Mouse (Mus musculus) common myeloid progenitor, adult 5-6 weeks (primary cell): ENCODE results near the gene Gm9008. TPM values are rescaled to one million over a fixed set of nuclear protein-coding genes. Genes with fewer than 3 reads are reported as not detected.
"Not testable (repeated sequence)": the region's sequence is repeated elsewhere in the genome, so short reads cannot be mapped to it uniquely, and the experiment has no call there.

Experiments
- ATAC-seq: replicated peaks from 2 replicates; pipeline ENCODE4 v1.8.0; 2016; ENCODE audit warnings: low read depth, mild to moderate bottlenecking, moderate TSS enrichment, inconsistent platforms; ENCODE audit not compliant: poor library complexity, severe bottlenecking
- total RNA-seq: library from RNA; stranded (forward); fragments of 200-1000, 187-1606 nt; gene quantifications from 2 replicates; pipeline ENCODE4 v1.2.3, GENCODE M21; 2017

Gene Gm9008
- total RNA-seq = not detected in 2 replicates

GRCm38 (mm10) chr6:76497054-76497835 lies at the start of gene Gm9008:
Gm9008 (minus strand) TSS chr6:76497784.
- not testable (repeated sequence) for ATAC-seq

DNA sequence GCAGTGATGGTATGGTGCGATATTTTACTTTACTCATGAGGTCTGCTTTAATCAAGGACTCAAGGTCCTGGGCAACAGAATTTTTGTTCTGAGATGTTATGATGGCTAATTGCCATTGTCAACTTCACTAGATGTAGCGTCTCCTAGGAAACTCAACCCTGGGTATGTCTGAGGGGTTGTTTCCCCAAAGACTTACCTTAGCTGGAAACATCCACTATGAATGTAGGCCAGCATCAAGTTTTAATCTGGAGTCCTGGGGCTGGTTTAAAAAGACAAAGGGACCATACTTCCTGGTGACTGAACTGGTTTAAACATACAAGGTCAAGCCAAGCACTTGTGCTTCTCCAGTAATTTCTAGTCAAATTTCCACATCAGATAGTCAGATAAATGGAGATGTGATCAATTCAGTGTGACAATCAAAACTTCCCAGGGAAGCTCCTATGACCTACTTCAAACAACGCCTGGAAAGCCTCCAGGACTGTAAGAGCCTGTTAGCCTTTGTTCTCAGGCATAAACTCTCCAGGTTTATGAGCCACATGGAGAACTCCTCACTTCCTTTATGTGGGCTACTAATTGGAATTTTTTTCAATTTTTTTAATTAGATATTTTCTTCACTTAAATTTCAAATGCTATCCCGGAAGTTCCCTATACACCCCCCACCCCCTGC lies 24.5 kb upstream of the Gm9008 start:
- no peak for ATAC-seq

DNA sequence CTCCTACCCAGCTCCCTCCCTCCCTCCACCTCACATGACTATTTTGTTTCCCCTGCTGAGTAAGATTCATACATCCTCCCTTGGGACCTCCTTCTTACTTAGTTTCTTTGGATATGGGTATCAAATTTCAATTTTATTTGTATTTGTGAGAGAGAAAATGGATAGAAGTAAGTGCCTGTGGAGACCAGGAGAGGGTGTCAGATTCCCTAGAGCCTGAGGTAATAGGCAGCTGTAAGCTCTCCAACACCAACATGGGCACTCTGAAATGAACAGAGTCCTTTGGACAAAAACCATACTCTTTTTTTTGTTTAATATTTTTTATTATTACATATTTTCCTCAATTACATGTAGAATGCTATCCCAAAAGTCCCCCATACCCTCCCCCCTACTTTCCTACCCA lies 12.6 kb upstream of the Gm9008 start:
- no peak for ATAC-seq

DNA sequence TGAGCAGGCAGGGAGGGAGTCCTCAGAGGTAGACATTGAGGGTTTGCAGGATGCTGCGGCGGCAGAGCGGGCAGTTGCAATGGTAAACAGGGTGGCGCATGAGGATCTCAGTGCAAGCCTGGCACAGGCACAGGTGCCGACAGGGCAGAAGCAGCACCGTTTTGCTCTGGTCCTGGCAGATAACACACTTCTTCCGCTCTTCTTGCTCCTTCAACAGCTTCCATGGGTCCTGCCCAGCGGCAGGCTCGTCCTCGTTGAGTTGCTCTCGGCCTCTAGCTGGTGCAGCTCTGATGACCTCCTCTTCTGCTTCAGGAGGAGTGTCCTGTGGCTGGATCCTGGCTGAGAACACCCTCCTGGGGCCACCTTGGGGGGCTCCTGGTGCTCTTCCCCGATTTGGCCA lies 1.2 kb downstream of the Gm9008 start:
- ATAC-seq = not testable (repeated sequence)

- ATAC-seq = no peak
These were observed 29.4 kb downstream of the Gm9008 start for GRCm38 (mm10) chr6:76468194-76468593.
